Comparison of ENCODE assay signal across 8 mouse cellular contexts in genomic region chr2:92598941-92599486, GRCm38 (mm10). TPM values are rescaled to one million over a fixed set of nuclear protein-coding genes. Genes with fewer than 3 reads are reported as not detected.
DNase-seq lines count a peak whose midpoint lies in the region; ATAC-seq and TF ChIP-seq lines count a peak whose summit lies in the region.

No protein-coding gene starts in this region.

- peaks cover 18% of the 10 kb centered on the region for H3K4me1 ChIP-seq in embryonic facial prominence, embryonic 13.5 days
- peaks cover 38% of the 10 kb centered on the region for H3K4me1 ChIP-seq in limb, embryonic 10.5 days
- peaks cover 41% of the 10 kb centered on the region for H3K4me1 ChIP-seq in olfactory bulb, adult 2 months (ENCODE audit: control insufficient read depth, insufficient read depth, low read length)

- peak overlapping the region; percentile 95 for H3K4me2 ChIP-seq in embryonic facial prominence, embryonic 13.5 days

- WGBS in embryonic facial prominence, embryonic 13.5 days: 27% methylated on average over 10 of the region's 11 CpGs
- 31% methylated on average over 9 of the region's 11 CpGs for WGBS in limb, embryonic 10.5 days
- WGBS in olfactory bulb, adult 2 months: 21% methylated on average over 11 of the region's 11 CpGs

- H3K36me3 ChIP-seq in embryonic facial prominence, embryonic 13.5 days: no peaks in the 10 kb centered on the region
- H3K36me3 ChIP-seq in limb, embryonic 10.5 days: no peaks in the 10 kb centered on the region

- peak overlapping the region; percentile 74 for H3K4me3 ChIP-seq in embryonic facial prominence, embryonic 13.5 days
- peak overlapping the region; percentile 83 for H3K4me3 ChIP-seq in limb, embryonic 10.5 days
- peak overlapping the region; percentile 22; the same call in 1 of the 2 replicates for H3K4me3 ChIP-seq in olfactory bulb, adult 2 months (ENCODE audit: insufficient read depth, low read depth, low read length)

- ATAC-seq in embryonic facial prominence, embryonic 13.5 days (ENCODE audit: insufficient number of reproducible peaks, insufficient read depth, low FRiP score, low TSS enrichment, low read depth): no peak; the same call in 1 of the 2 replicates

- no peak for TF ChIP-seq CTCF in olfactory bulb, adult 2 months (IDR thresholded peaks at IDR 0.05; ENCODE audit: insufficient read depth, low read depth, low read length)

- peak; percentile 35 for DNase-seq in kidney, postnatal 10 days
- no peak for DNase-seq in kidney, postnatal 36 days
- no peak for DNase-seq in limb, embryonic 10.5 days (ENCODE audit: low spot score)
- no peak for DNase-seq in cerebellum, adult 9-11 months
- DNase-seq in cerebellum, postnatal 14 days: no peak
- DNase-seq in lung, postnatal 36 days: no peak

- no peak for TF ChIP-seq POLR2A in olfactory bulb, adult 2 months (IDR thresholded peaks at IDR 0.05; ENCODE audit: insufficient read depth, low read depth, low read length)

- H3K27me3 ChIP-seq in embryonic facial prominence, embryonic 13.5 days: peaks cover 42% of the 10 kb centered on the region
- H3K27me3 ChIP-seq in limb, embryonic 10.5 days (ENCODE audit: low read depth, poor library complexity, severe bottlenecking): peaks cover 73% of the 10 kb centered on the region

- H3K9me3 ChIP-seq in embryonic facial prominence, embryonic 13.5 days: no peaks in the 10 kb centered on the region
- no peaks in the 10 kb centered on the region for H3K9me3 ChIP-seq in limb, embryonic 10.5 days (replicated peaks)

- H3K9ac ChIP-seq in embryonic facial prominence, embryonic 13.5 days: no peak overlapping the region

- H3K27ac ChIP-seq in embryonic facial prominence, embryonic 13.5 days: no peak overlapping the region
- H3K27ac ChIP-seq in limb, embryonic 10.5 days: peak overlapping the region; percentile 80; the same call in 1 of the 2 replicates
- 0 out of 2 replicates have a peak overlapping the region, but pooled peaks have one; percentile 7 for H3K27ac ChIP-seq in olfactory bulb, adult 2 months (ENCODE audit: insufficient read depth, low read depth, low read length)

RNA-seq across cellular contexts. Expression of gene Chst1, which starts 0.5 kb away (rescaled TPM):
- 7.1 and 8.3 TPM in 2 replicates for polyA plus RNA-seq in embryonic facial prominence, embryonic 13.5 days (2015; fragmentation: Nextera tagmentation; extraction: Ambion mirVana)
- polyA plus RNA-seq in limb, embryonic 10.5 days (2016; fragmentation: Nextera tagmentation; extraction: Ambion mirVana): 1.5 and 2.8 TPM in 2 replicates
- polyA plus RNA-seq in olfactory bulb, adult 2 months (2012; ENCODE audit: insufficient read depth, insufficient read length, low replicate concordance, missing spikeins): not detected in 2 replicates

Comparison
In these comparisons a context has a peak if more than half of its experiments do, and no peak if none do; other contexts are left out.
1. H3K4me3 ChIP-seq: peak in every context shown above with its lines; median percentile 83 in limb, embryonic 10.5 days; 74 in embryonic facial prominence, embryonic 13.5 days; 22 in olfactory bulb, adult 2 months.